Mouse (Mus musculus) bone marrow macrophage, adult 2 months (primary cell): ENCODE measurements around the gene Nfib. TPM values are rescaled to one million over a fixed set of nuclear protein-coding genes. Genes with fewer than 3 reads are reported as not detected.

Experiments
- H3K27ac ChIP-seq: 2 replicates; pipeline ENCODE4 v1.5.1; 2012; ENCODE audit warnings: low read depth, low read length; ENCODE audit not compliant: insufficient read depth
- H3K4me1 ChIP-seq: 2 replicates; pipeline ENCODE4 v1.6.1; 2012; ENCODE audit warnings: low read length; ENCODE audit not compliant: control insufficient read depth, insufficient read depth
- H3K4me3 ChIP-seq: 2 replicates; pipeline ENCODE4 v1.5.1; 2012; ENCODE audit warnings: mild to moderate bottlenecking, low read length, moderate library complexity; ENCODE audit not compliant: insufficient read depth
- CTCF ChIP-seq: IDR thresholded peaks from 2 replicates; pipeline ENCODE4 v1.5.1; 2012; ENCODE audit warnings: low read depth, mild to moderate bottlenecking, low read length, moderate library complexity
- POLR2A ChIP-seq: IDR thresholded peaks from 2 replicates; pipeline ENCODE4 v1.6.1; 2012; ENCODE audit warnings: mild to moderate bottlenecking, low read depth, low read length, borderline replicate concordance
- polyA plus RNA-seq: library from polyadenylated mRNA; stranded (reverse); fragments of >200 nt; gene quantifications from 2 replicates; pipeline ENCODE4 v1.2.4, GENCODE M21; 2012; ENCODE audit not compliant: missing spikeins, insufficient read depth, insufficient read length

Gene Nfib
- polyA plus RNA-seq, 1 experiment: 0.56 TPM

DNA sequence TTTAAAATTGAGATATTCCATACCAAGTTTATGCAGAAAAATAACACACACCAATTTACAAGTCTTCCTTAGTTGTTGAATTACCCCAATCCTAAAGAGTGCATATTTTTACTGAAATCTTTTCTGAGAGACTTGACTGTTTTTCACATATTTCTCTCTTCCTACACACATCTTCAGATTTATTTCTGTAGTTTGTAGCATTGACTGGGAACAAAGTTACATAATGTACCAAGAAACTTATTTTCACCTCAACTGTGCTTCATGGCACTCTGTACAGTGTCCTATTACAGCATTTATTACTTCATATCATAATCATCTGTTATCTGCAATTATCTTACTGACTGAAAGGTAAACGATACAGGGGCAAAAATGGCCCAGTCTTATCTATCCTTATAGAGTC is 406.9 kb downstream of the Nfib start:
- no peak overlapping the region for H3K4me3 ChIP-seq
- no peak for TF ChIP-seq POLR2A
- no peak for TF ChIP-seq CTCF
- H3K4me1 ChIP-seq: no peaks in the 10 kb centered on the region
- no peak overlapping the region for H3K27ac ChIP-seq

DNA sequence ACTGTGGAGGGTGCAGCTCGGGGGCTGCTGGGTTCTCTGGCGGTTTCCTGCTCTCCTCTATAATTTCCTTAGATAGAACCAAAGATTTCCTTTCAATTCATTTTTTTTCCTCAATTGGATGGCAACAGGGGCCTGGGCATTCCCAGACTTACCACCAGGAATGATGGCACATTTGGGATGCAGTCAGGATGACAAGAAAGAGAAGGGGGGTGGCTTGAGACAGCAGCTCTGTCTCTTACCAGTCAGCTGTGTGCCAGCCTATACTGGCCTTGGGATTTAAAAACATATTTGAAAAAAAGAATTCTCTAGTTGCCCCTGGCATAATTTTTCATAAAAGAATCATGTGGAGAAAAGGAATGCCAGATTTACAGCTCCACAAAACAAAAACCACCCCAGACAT is 408.0 kb downstream of the Nfib start:
- Histone ChIP-seq H3K4me1 (no peaks in the 10 kb centered on the region), H3K27ac (no peak overlapping the region), H3K4me3 (no peak overlapping the region)
- no peak for TF ChIP-seq POLR2A
- TF ChIP-seq CTCF: no peak

DNA sequence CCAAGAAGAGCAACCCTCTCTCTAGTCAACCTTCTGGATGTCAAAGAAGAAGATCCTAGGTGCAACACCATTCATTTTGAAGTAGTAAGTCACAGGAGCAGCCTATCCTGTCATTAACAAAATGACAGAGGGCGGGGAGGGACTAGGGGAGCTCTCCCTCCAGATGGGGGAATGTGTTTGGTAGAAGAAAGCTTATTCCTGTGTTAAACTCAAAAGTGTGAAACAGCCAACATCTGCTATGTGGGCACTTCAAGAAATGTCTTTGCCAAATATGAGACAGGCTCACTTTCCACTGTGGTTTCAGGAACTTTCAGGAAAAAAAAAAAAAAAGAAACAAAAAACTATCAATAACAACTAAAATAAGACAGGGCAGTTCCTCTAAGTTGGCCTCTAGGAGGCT is 411.5 kb downstream of the Nfib start:
- Histone ChIP-seq H3K4me3 (no peak overlapping the region), H3K4me1 (no peaks in the 10 kb centered on the region), H3K27ac (no peak overlapping the region)
- TF ChIP-seq CTCF (no peak), POLR2A (no peak)

DNA sequence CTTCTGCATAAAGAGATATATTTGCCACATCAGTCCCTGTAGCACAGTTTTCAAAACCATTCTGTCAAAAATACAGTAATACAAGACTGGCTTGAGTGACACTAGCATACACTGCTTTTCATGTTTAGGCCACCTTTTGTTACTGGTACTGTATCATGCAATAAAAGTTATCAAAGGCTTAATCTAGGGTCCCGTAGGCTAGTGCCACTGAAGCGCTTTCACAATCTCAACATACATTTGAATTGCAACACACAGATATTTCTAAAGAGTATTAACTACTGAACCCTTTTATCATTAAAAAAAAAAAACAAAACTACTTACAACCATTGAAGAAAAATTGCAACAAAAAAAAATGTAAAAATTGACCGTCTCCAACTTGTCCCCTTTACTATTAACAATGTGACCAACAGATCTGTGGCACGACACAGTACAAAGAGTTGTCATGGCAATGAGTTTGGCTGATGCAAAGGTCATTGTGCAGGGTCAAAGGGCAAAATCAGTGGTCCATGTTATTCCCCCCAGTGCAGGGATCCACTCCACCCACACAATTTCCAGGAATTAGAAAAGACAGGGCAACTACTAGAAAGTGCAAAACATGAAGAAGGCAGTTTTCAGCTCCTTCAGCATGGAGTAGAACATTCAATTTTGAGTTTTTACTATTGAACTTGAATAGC is 414.2 kb downstream of the Nfib start:
- H3K4me3 ChIP-seq: no peak overlapping the region
- no peaks in the 10 kb centered on the region for H3K4me1 ChIP-seq
- TF ChIP-seq CTCF (no peak), POLR2A (no peak)
- no peak overlapping the region for H3K27ac ChIP-seq

DNA sequence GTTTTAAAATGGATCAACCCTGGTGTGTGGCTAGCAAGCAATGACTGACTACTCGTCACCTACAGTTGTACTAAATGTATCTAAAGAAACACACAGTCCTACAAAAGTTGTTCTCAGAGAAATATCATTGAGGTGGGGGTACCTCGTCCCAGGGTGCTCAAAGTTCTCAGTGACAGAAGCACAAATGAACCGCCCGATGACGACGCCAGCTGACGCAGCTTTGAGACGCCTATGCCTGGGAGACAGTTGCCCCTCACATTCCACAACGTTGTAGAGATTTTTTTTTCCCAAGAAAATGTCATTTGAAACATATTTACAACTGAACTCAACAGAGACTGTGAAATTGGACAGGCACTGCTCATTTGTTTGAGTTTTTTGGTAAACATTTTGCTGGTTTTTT is 414.9 kb downstream of the Nfib start:
- Histone ChIP-seq H3K4me3 (no peak overlapping the region), H3K27ac (no peak overlapping the region), H3K4me1 (no peaks in the 10 kb centered on the region)
- TF ChIP-seq CTCF: no peak
- no peak for TF ChIP-seq POLR2A

DNA sequence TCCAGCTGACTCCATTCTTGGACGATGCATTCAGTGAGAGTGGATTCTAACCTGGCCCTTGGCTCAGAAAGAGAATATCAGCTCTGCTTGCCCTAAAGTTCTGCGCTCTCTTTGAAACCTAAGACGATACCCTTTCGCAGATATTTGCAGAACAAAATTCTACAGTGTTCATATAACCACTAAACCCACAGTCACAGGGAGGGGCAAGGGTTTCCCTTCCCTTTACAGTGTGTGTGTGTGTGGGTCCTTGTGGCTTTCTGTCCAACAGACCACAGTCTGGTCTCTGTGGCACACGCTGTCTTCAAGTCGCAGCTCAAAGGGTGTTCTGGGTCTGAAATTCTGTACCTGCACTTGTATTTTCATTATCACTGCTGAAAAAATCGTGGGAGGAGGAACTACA is 416.0 kb downstream of the Nfib start:
- TF ChIP-seq POLR2A (no peak), CTCF (no peak)
- Histone ChIP-seq H3K4me1 (no peaks in the 10 kb centered on the region), H3K4me3 (no peak overlapping the region)

DNA sequence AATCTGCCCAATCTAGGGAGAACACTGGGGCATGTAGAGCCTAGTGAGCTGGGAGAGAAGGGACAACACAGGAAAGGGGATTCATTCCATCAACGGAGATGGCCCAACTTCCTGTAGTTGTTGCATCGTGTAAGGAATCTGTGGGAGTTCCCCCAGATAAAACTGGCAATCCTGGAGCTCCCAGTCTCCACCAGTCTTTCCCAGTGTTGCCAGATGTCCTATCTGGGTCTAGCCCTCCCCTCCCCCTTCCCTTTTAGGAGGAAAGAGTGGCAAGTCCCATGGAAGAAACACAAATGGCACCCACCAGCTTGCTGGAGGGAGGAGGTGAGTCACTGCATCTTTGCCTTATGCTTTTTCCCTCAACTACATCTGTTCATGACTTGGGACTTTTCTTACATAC is 417.4 kb downstream of the Nfib start:
- TF ChIP-seq POLR2A (no peak), CTCF (no peak)
- Histone ChIP-seq H3K4me1 (no peaks in the 10 kb centered on the region), H3K4me3 (no peak overlapping the region), H3K27ac (no peak overlapping the region)

More for the DNA sequence above, 416.0 kb downstream of the Nfib start:
- H3K27ac ChIP-seq: no peak overlapping the region

DNA sequence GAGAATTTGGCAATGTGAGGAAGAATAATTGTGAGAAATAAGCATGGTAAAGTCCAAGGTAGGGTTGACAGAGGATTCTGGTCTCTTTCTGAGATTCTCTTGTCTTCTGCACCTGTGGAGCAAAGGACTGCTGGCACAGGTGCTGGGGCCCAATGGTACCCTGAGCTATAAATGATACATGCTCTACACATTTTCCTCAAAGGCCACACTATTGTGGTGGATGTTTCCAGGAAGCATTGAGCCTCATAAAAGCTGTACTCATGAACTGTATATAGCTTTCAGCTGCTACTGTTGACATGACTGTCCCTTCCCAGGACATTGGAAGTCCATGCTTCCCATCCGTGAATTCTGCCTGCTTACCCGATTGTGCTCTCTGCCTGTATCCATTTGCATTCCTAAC is 418.1 kb downstream of the Nfib start:
- no peak for TF ChIP-seq POLR2A
- no peak for TF ChIP-seq CTCF
- Histone ChIP-seq H3K4me1 (no peaks in the 10 kb centered on the region), H3K4me3 (no peak overlapping the region), H3K27ac (no peak overlapping the region)

DNA sequence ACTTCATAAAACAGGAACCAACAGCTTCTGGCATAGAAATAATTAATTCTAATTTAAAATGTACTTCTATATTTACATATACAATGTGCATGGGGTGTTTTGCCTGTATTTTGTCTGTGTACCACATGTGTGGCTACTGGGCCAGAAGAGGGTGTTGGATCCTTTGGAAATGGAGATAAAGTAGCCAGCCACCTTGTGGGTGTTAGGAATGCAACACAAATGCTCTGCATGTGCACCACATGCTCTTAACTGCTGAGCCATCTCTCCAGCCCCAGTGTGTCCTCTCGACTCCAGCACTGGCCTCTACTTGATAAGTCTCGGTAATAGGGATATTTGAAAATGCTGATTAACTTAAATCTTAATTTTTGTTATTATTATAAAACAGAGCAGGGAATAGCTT is 418.6 kb downstream of the Nfib start:
- Histone ChIP-seq H3K27ac (no peak overlapping the region), H3K4me3 (no peak overlapping the region), H3K4me1 (no peaks in the 10 kb centered on the region)
- TF ChIP-seq CTCF: no peak
- TF ChIP-seq POLR2A: no peak

DNA sequence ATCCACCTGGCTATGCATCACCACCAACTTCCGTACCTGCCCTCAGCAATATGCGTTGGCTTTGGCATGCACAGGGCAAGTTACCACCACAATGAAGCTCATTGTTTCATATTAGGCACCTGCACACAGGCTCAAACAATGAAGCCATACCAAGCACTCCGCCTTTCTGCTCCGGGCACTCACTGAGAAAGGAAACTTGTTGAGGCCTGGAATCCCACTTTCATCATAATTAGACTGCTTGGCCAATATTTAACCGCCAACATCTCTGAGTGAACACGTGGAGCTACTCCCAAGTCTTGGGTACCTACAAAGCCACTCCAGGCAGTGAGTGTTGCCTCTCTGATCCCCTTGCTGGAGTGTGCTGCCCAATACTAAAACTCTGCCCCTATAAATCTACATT is 422.0 kb downstream of the Nfib start:
- TF ChIP-seq CTCF (no peak), POLR2A (no peak)
- no peak overlapping the region for H3K4me3 ChIP-seq
- H3K4me1 ChIP-seq: no peaks in the 10 kb centered on the region
- H3K27ac ChIP-seq: no peak overlapping the region

DNA sequence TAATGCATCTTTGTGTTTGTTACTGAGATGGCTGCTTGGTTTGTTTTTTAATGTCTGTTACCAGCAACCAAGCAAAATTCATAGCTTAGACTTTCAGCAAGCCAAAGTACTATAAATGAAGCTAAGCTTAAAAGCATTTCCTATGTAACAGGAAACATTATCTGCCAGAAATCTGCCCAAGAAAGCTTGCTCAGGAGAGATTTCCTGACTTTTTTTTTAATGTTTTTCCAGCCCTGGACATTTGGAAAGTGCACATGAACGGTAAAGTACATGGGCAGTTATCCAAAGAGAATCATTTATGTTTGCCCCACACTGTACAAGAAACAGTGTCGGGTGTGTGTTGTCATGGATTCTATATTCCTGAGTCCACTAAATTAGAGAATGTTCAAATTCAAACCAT is 429.6 kb downstream of the Nfib start:
- H3K27ac ChIP-seq: no peak overlapping the region
- no peak for TF ChIP-seq POLR2A
- TF ChIP-seq CTCF: no peak
- no peaks in the 10 kb centered on the region for H3K4me1 ChIP-seq
- no peak overlapping the region for H3K4me3 ChIP-seq
